Mouse (Mus musculus): ENCODE results near the gene Tnfsf12.

The Tnfsf12 gene

DNA sequence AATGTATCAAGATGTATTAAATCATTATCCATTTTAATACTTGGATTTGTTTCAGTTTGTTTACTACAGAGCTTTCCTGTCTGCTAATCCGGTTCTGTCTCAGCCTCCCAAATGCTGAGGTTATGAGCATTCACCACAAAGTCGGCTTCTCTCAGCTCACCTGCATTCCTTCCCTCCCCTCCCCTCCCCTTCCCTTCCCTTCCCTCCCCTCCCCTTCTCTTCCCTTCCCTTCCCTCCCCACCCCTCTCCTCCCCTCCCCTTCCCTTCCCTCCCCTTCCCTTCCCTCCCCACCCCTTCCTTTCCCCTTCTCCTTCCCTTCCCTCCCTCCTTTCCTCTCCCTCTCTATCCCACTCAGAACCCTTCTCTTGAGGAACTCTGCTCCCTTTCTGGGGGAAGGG lies 9.0 kb upstream of the Tnfsf12 start:
- WGBS, result 61% methylated on average over 2 of the region's 2 CpGs

DNA sequence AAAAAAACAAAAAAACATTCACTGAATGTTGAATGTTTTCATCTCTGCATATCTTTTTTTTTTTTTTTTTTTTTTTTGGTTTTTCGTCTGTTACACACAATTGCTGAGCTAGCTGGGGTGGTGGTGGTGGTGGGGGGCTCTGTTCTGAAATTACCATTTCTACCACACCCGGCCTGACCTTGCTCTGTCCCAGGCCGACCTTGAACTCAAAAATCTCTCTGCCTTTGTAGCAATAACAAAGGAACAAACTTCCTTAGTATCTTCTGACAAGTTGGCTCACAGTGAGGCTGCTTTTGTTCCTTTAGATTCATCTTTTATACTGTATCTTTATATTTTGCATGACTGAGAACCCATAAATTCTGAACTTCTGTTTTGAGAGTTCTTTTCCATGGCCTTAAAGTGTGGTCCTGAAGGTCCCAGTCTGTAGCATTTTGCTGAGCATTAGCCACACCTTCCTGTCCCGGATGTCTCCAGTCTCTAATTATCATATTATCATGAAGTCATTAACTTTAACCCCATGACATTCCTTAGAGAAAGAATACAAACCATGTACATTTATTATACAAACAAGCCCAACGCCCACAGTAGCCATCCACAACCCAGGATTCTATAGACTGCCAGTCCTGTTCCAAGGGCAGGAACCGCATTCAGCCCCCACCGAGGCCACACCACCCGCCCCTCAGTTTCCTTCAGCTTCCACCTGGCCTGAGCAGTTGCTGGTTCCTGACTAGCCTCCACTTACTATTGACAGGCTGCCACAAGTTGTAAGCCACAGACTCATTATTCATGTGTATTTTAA lies 8.4 kb upstream of the Tnfsf12 start:
- 68% methylated on average over 8 of the region's 8 CpGs for WGBS

GRCm38 (mm10) chr11:69703381-69703780 lies 7.7 kb upstream of the Tnfsf12 start:
- WGBS, result 93% methylated on average over 3 of the region's 3 CpGs

- 97% methylated on average over 10 of the region's 10 CpGs for WGBS
These were observed 7.2 kb upstream of the Tnfsf12 start for GRCm38 (mm10) chr11:69702886-69703285.

- WGBS, result 84% methylated on average over 1 of the region's 1 CpGs
These were observed 3.9 kb upstream of the Tnfsf12 start for GRCm38 (mm10) chr11:69699595-69699994.

- 79% methylated on average over 5 of the region's 5 CpGs for WGBS
These were observed 2.9 kb upstream of the Tnfsf12 start for GRCm38 (mm10) chr11:69698574-69698973.

DNA sequence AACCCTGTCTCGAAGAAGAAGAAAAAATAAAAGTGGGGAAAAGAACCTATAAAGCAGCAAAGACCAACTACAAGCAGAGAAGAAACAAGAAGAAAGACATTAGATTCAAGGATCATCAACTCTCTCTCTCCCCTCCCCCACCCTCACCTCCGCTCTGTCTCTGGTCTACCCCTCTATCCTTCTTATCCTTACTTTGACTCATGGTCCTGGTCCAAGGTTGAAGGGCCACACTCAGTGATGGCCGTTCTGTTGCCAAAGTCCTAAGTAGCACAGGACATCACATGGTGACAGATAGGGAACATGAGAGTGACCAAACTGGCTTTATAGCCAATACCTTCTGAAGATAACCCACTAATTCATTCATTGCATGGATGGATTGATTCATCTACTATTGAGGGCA lies 1.7 kb upstream of the Tnfsf12 start:
- 95% methylated on average over 3 of the region's 3 CpGs for WGBS

- WGBS, result 14% methylated on average over 6 of the region's 6 CpGs
These were observed 646 bp downstream of the Tnfsf12 start for GRCm38 (mm10) chr11:69695046-69695360.

GRCm38 (mm10) chr11:69693421-69693965 lies 2.2 kb downstream of the Tnfsf12 start:
- 80% methylated on average over 11 of the region's 11 CpGs for WGBS

DNA sequence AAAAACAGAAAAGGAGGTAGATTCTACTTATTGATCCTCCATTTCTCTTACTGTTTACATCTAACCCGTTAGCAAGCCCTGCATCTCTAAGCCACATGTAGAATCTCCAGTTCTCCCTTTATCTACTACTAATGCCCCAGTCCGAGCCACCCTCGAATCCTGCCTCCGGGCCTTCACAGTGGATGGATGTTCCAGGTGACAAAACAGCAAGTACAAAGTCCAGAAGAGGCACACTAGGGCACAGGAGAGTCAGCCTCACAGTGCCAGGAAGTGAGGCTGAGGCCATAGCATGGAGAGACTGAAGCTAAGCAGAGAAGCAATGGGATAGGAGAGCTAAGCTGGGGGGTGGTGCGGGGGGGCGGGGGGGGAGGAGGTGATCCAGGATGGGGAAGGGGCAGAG lies 2.8 kb downstream of the Tnfsf12 start:
- 87% methylated on average over 6 of the region's 6 CpGs for WGBS

DNA sequence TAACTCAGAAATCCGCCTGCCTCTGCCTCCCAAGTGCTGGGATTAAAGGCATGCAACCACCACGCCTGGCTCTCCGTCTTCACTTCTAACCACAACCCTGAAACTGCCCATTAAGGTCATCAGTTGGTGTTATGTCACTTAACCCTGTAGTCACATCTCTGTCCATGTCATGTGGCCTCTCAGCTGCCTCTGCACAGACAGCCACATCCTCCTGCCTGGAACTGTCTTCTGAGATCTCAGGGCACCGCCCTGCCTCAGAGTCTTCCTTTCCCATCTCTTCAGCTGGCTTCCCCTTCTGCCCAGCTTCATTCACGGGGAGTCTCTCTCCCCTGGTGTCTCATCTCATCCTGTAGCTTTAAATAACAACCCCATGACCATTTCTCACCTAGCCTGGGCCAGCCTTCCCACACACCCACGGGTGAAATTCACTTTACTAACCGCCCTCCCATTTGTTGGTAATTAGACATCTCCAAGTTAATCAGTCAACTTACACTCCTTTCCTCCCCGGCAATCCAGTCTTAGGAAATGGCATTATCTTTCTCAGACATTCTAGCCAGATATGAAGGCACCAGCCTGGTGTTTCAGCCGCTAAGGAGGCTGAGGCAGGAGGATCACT lies 3.3 kb downstream of the Tnfsf12 start:
- WGBS, result 79% methylated on average over 9 of the region's 9 CpGs

GRCm38 (mm10) chr11:69689891-69690290 lies 5.8 kb downstream of the Tnfsf12 start:
- WGBS, result 100% methylated on average over 1 of the region's 1 CpGs

DNA sequence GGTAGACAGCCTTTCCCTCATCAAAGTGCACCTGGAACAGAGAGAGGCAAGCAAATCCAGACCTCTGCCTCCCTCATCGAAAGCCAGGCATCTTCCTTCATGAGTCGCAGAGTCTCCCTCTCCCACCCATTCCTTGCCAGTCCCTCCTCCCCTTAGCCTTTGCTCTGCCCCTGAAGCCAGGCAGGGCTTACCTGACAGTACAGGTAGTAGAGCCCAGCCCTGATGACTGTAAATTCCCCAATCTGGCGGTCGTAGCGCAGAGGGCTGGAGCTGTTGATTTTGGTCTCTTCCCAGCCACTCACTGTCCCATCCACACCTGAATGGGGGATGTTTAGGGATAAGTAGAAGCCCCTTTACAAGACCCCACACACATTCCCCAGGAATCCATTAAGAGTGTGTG lies 8.6 kb downstream of the Tnfsf12 start:
- WGBS, result 80% methylated on average over 5 of the region's 5 CpGs

- WGBS, result 27% methylated on average over 4 of the region's 4 CpGs
These were observed 9.3 kb downstream of the Tnfsf12 start for GRCm38 (mm10) chr11:69686377-69686776.

- 36% methylated on average over 10 of the region's 10 CpGs for WGBS
These were observed 10.0 kb downstream of the Tnfsf12 start, which contains the start of gene Tnfsf13 for GRCm38 (mm10) chr11:69685526-69686148. Tnfsf13 (minus strand) TSS chr11:69685784.

GRCm38 (mm10) chr11:69684936-69685335 lies 10.7 kb downstream of the Tnfsf12 start:
- 92% methylated on average over 6 of the region's 6 CpGs for WGBS

DNA sequence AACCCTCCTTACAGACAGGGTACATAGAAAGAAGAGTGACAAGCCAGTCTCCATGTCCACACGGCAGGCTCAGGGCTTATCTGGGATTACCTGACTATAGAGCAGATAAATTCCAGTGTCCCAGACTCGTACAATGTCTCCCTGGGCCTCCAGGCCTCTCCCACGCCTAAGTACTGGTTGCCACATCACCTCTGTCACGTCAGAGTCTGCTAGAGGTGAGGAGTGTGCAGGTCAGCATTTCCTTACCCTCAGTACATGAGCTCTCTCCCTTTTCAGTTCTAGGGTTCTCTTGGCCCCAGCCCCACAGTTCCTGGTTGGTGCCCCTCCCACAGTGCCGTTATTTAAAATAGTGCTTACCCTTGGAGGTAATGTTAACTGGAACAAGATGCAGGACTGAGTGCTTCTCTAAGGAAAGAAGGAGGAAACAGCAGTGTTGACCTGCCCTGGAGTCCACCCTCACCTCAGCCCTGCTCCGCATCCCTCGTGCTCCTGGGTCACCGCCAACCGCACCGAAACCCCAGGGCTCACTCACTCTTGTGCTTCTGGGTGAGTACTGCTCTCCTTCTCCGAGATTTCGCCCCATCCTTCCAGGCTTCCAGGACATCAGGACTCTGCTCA lies 11.4 kb downstream of the Tnfsf12 start:
- WGBS, result 88% methylated on average over 12 of the region's 12 CpGs

- WGBS, result 84% methylated on average over 7 of the region's 7 CpGs
These were observed 12.1 kb downstream of the Tnfsf12 start for GRCm38 (mm10) chr11:69683576-69683975.

- WGBS, result 14% methylated on average over 12 of the region's 12 CpGs
These were observed 12.7 kb downstream of the Tnfsf12 start for GRCm38 (mm10) chr11:69682840-69683533.

- WGBS, result 15% methylated on average over 24 of the region's 24 CpGs
These were observed 13.3 kb downstream of the Tnfsf12 start for GRCm38 (mm10) chr11:69682209-69682839.

All from cerebral cortex, adult 2 months (tissue).